Mouse (Mus musculus): ENCODE data around the gene Mapk6.

Gene Mapk6

DNA sequence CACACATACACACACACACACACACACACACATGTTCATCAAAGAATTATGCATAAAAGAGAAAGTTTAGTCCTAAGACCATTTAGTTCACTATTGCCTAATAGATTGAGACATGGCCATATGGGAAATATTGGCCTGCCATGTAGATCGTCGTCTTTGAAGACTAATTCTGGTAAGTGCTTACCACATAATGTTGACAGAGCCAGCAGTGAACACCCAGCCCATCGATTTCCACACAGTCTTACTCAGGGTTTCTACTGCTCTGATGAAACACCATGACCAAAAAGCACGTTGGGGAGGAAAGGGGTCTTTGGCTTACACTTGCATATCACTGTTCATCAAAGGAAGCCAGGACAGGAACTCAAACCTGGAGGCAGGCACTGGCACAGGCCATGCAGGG is 67.4 kb downstream of the Mapk6 start:
- TF ChIP-seq CTCF (conservative IDR thresholded peaks at IDR 0.05; ENCODE audit: low read length) = no peak
- TF ChIP-seq NANOG (IDR thresholded peaks at IDR 0.05; ENCODE audit: borderline replicate concordance, low read length) = no peak
- TF ChIP-seq POU5F1 (IDR thresholded peaks at IDR 0.05; ENCODE audit: borderline replicate concordance, low read length) = no peak
- Histone ChIP-seq H3K4me1 (replicated peaks; ENCODE audit: low read depth, low read length) (peaks cover 21% of the 10 kb centered on the region), H3K9me3 (ENCODE audit: low read length) (no peaks in the 10 kb centered on the region), H3K27me3 (ENCODE audit: insufficient read depth, low read length) (0 out of 2 replicates have a peak, but pooled peaks cover 7% of the 10 kb centered on the region), H3K36me3 (ENCODE audit: insufficient read depth, low read length) (peaks cover 48% of the 10 kb centered on the region), H3K4me3 (replicated peaks; ENCODE audit: low read length) (no peak overlapping the region)

DNA sequence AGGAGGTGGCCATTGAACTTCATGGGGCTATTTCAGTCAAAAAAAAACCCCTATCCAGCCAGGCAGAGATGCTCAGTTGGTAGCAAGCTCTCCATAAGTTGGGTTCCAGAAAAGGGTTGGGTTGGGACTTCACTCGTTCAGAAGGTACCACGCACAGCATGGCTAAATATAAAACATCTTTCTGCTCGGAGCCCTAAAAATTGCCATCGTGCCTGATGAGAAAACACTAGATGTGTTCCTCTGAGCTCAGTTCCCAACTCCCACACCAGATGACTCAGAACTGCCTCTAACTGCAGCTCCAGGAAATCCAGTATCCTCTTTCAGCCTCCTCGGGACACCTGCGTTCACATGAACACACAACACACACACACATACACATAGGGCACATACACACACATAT is 71.8 kb downstream of the Mapk6 start:
- peaks cover 15% of the 10 kb centered on the region for H3K4me1 ChIP-seq (replicated peaks; ENCODE audit: low read depth, low read length)
- TF ChIP-seq POU5F1 (IDR thresholded peaks at IDR 0.05; ENCODE audit: borderline replicate concordance, low read length) (no peak), CTCF (conservative IDR thresholded peaks at IDR 0.05; ENCODE audit: low read length) (no peak), NANOG (IDR thresholded peaks at IDR 0.05; ENCODE audit: borderline replicate concordance, low read length) (no peak)
- peaks cover 59% of the 10 kb centered on the region for H3K36me3 ChIP-seq (ENCODE audit: insufficient read depth, low read length)

DNA sequence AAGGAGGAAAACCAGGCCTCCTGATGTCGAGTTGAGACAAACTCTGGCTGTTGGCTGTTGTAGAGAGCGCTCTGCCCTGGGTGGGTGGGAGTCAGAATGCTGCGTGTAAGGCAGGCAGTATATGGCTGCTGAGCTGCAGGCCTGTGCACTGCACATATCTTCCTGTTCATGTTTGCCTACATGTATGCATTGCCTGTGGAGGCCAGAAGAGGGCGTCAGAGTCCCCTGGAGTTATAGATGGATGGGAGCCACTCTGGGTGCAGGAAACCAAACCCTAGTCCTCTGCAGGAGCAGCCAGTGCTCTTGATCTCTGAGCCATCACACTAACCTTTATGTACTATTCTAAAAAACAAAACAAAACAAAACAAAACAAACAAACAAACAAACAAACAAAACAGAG is 75.4 kb downstream of the Mapk6 start:
- TF ChIP-seq CTCF (conservative IDR thresholded peaks at IDR 0.05; ENCODE audit: low read length) = peak; percentile 43
- no peak for TF ChIP-seq POU5F1 (IDR thresholded peaks at IDR 0.05; ENCODE audit: borderline replicate concordance, low read length)
- H3K36me3 ChIP-seq (ENCODE audit: insufficient read depth, low read length) = peaks cover 61% of the 10 kb centered on the region

More for the DNA sequence above, 71.8 kb downstream of the Mapk6 start:
- Histone ChIP-seq H3K27me3 (ENCODE audit: insufficient read depth, low read length) (no peaks in the 10 kb centered on the region), H3K4me3 (replicated peaks; ENCODE audit: low read length) (no peak overlapping the region), H3K9me3 (ENCODE audit: low read length) (no peaks in the 10 kb centered on the region)

DNA sequence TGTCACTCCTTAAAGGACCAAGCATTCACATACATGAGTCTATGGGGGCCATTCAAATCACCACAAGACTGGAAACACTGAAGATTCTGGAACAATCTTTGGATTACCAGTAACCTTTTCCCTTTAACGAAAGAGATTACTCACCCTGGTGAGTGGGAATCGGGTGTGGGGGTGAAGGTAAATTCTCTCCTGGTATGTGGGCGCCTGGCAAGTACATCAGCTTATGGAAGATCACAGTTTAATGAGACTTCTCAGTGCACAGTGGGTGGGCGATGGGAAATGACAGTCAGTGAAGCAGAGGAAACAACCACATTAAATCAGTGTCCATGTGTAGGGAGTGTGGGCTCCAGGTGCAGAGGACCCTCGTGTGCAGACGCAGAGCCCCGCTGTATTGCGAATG is 79.0 kb downstream of the Mapk6 start:
- no peaks in the 10 kb centered on the region for H3K9me3 ChIP-seq (ENCODE audit: low read length)
- TF ChIP-seq POU5F1 (IDR thresholded peaks at IDR 0.05; ENCODE audit: borderline replicate concordance, low read length) (no peak), CTCF (conservative IDR thresholded peaks at IDR 0.05; ENCODE audit: low read length) (no peak), NANOG (IDR thresholded peaks at IDR 0.05; ENCODE audit: borderline replicate concordance, low read length) (no peak)
- H3K4me1 ChIP-seq (replicated peaks; ENCODE audit: low read depth, low read length) = peaks cover 46% of the 10 kb centered on the region
- H3K4me3 ChIP-seq (replicated peaks; ENCODE audit: low read length) = no peak overlapping the region
- H3K36me3 ChIP-seq (ENCODE audit: insufficient read depth, low read length) = peaks cover 27% of the 10 kb centered on the region
- no peaks in the 10 kb centered on the region for H3K27me3 ChIP-seq (ENCODE audit: insufficient read depth, low read length)

More for the DNA sequence above, 75.4 kb downstream of the Mapk6 start:
- Histone ChIP-seq H3K4me3 (replicated peaks; ENCODE audit: low read length) (no peak overlapping the region), H3K9me3 (ENCODE audit: low read length) (no peaks in the 10 kb centered on the region), H3K4me1 (replicated peaks; ENCODE audit: low read depth, low read length) (peaks cover 29% of the 10 kb centered on the region), H3K27me3 (ENCODE audit: insufficient read depth, low read length) (no peaks in the 10 kb centered on the region)

DNA sequence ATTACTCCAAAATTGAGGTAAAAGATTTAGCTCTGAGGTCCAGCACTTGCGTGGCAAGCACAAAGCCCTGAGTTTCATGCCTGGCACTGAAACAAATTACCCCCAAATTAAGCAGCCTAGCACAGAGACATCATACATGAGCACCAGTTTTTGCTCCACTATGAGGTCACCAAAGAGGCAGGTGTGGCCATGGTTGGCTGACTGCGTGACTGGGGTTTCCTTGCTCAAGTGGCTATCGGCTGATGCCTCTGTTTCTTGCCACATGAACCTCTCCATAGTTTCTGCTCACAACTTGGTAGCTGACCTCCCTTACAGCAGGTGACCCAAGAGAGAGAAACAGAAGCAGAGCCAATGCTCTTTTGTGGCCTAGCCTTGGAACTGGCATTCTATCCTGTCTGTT is 81.8 kb downstream of the Mapk6 start:
- Histone ChIP-seq H3K27me3 (ENCODE audit: insufficient read depth, low read length) (no peaks in the 10 kb centered on the region), H3K4me3 (replicated peaks; ENCODE audit: low read length) (no peak overlapping the region), H3K4me1 (replicated peaks; ENCODE audit: low read depth, low read length) (peaks cover 50% of the 10 kb centered on the region), H3K36me3 (ENCODE audit: insufficient read depth, low read length) (peaks cover 14% of the 10 kb centered on the region; the same call in 1 of the 2 replicates), H3K9me3 (ENCODE audit: low read length) (no peaks in the 10 kb centered on the region)
- TF ChIP-seq CTCF (conservative IDR thresholded peaks at IDR 0.05; ENCODE audit: low read length) (no peak), NANOG (IDR thresholded peaks at IDR 0.05; ENCODE audit: borderline replicate concordance, low read length) (no peak), POU5F1 (IDR thresholded peaks at IDR 0.05; ENCODE audit: borderline replicate concordance, low read length) (no peak)

DNA sequence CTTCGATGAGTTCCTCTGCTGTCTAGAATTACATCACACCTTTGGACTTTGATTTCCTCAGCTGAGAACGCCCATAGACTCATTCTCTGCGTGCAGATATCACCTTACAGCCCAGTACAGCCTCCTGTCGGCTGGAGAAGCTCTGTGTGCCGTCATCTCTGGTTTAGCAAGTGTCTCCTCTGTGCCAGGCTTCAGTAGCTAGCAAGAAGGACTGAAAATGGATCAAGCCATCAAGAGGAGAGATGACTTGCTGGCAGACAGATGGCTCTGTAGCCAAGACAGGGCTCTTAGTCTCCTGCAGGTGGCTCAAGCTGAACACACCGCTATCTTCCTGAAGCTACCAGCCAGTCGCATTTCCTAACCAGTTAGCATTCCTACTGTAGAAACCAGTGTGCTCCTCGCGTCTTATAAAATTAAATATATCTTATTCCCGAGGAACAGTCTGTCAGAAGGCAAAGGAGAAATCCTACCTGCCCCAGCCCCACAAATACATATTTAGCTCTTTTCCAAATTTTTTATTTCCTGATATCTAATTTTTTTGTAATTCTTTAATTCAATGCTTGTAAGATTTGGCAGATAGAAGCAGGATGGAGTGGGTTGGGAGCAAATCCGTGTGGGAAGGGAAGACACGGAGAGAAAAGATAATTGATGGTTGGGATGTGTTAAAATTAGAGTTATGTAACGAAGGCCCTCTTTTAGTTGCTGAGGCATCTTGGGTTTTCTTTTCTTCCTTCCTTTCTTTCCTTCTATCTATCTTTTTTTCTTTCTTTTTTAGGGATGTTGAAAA is 87.5 kb downstream of the Mapk6 start:
- no peaks in the 10 kb centered on the region; the same call in 1 of the 2 replicates for H3K27me3 ChIP-seq (ENCODE audit: insufficient read depth, low read length)
- no peak overlapping the region for H3K4me3 ChIP-seq (replicated peaks; ENCODE audit: low read length)
- H3K36me3 ChIP-seq (ENCODE audit: insufficient read depth, low read length) = 0 out of 2 replicates have a peak, but pooled peaks cover 5% of the 10 kb centered on the region
- no peak for TF ChIP-seq POU5F1 (IDR thresholded peaks at IDR 0.05; ENCODE audit: borderline replicate concordance, low read length)
- no peak for TF ChIP-seq CTCF (conservative IDR thresholded peaks at IDR 0.05; ENCODE audit: low read length)
- no peak for TF ChIP-seq NANOG (IDR thresholded peaks at IDR 0.05; ENCODE audit: borderline replicate concordance, low read length)
- peaks cover 56% of the 10 kb centered on the region for H3K4me1 ChIP-seq (replicated peaks; ENCODE audit: low read depth, low read length)
- no peaks in the 10 kb centered on the region for H3K9me3 ChIP-seq (ENCODE audit: low read length)

DNA sequence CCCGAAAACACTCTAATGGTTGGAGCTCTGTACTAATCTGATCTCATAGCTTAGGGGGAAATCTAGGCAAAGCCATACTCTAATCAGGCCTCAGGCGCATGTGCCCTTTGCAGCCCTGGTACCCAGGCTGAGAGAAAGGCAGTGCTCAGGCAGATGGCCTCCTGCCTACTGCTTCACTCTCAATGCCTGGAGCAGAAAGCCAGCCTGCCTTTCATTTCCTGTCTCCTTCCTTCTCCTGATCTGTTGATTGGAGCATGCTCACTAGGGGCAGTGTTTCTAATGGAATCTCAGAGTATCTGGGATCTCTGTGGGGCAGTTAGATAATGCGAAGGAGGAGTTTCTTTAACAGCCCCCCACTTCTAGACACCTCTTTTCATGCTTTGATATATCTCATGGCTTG is 90.4 kb downstream of the Mapk6 start:
- H3K27me3 ChIP-seq (ENCODE audit: insufficient read depth, low read length) = peaks cover 15% of the 10 kb centered on the region
- 0 out of 2 replicates have a peak, but pooled peaks cover 5% of the 10 kb centered on the region for H3K36me3 ChIP-seq (ENCODE audit: insufficient read depth, low read length)
- H3K9me3 ChIP-seq (ENCODE audit: low read length) = no peaks in the 10 kb centered on the region
- H3K4me1 ChIP-seq (replicated peaks; ENCODE audit: low read depth, low read length) = peaks cover 53% of the 10 kb centered on the region
- H3K4me3 ChIP-seq (replicated peaks; ENCODE audit: low read length) = no peak overlapping the region
- TF ChIP-seq CTCF (conservative IDR thresholded peaks at IDR 0.05; ENCODE audit: low read length) (no peak; the same call in 1 of the 2 replicates), NANOG (IDR thresholded peaks at IDR 0.05; ENCODE audit: borderline replicate concordance, low read length) (no peak), POU5F1 (IDR thresholded peaks at IDR 0.05; ENCODE audit: borderline replicate concordance, low read length) (no peak)

All from E14TG2a.4 (cell line).